Mouse (Mus musculus) neural tube, embryonic 12.5 days (tissue): ENCODE data around the gene Bmp6. TPM values are rescaled to one million over a fixed set of nuclear protein-coding genes. Genes with fewer than 3 reads are reported as not detected.

Source experiments
- ATAC-seq: fragments of 200-750 bp; cut with Nextera tagmentation; 2 replicates; pipeline ENCODE4 v1.8.0; 2017; ENCODE audit warnings: low read depth, mild to moderate bottlenecking, moderate TSS enrichment, moderate library complexity; ENCODE audit not compliant: low FRiP score
- H3K27ac ChIP-seq: fragments of 300-500 bp; sonication (generic); 2 replicates; pipeline ENCODE4 v1.5.1; 2016
- H3K27me3 ChIP-seq: fragments of 300-500 bp; sonication (generic); replicated peaks from 2 replicates; pipeline ENCODE4 v1.6.1; 2016; ENCODE audit warnings: mild to moderate bottlenecking
- H3K36me3 ChIP-seq: fragments of 300-500 bp; sonication (generic); 2 replicates; pipeline ENCODE4 v1.6.1; 2016; ENCODE audit warnings: mild to moderate bottlenecking
- H3K4me1 ChIP-seq: fragments of 300-500 bp; sonication (generic); 2 replicates; pipeline ENCODE4 v1.6.1; 2016
- H3K4me2 ChIP-seq: fragments of 300-500 bp; sonication (generic); replicated peaks from 2 replicates; pipeline ENCODE4 v1.6.1; 2016; ENCODE audit warnings: mild to moderate bottlenecking
- H3K4me3 ChIP-seq: fragments of 300-500 bp; sonication (generic); 2 replicates; pipeline ENCODE4 v1.5.1; 2016
- H3K9ac ChIP-seq: fragments of 300-500 bp; sonication (generic); 2 replicates; pipeline ENCODE4 v1.6.1; 2016; ENCODE audit warnings: mild to moderate bottlenecking
- H3K9me3 ChIP-seq: fragments of 300-500 bp; sonication (generic); 2 replicates; pipeline ENCODE4 v1.6.1; 2016; ENCODE audit warnings: mild to moderate bottlenecking
- WGBS: fragments of 180-500 bp; shearing (Covaris S2); methylation state at CpG from one replicate; pipeline ENCODE4 v1.1.7; 2016; 5-methylcytosine and 5-hydroxymethylcytosine counted together
- polyA plus RNA-seq: library from polyadenylated mRNA; unstranded; fragments of >200 nt; fragmentation: Nextera tagmentation; extraction: Ambion mirVana; gene quantifications from 2 replicates; pipeline ENCODE4 v1.2.1, GENCODE M21; 2016

Gene Bmp6
- polyA plus RNA-seq, 1 experiment from 2014 or later = 2.6 TPM

GRCm38 (mm10) chr13:38526116-38526515, 181.2 kb downstream of the Bmp6 start:
- Histone ChIP-seq H3K36me3 (peaks cover 22% of the 10 kb centered on the region), H3K9ac (no peak overlapping the region), H3K9me3 (no peaks in the 10 kb centered on the region), H3K27ac (no peak overlapping the region), H3K27me3 (no peaks in the 10 kb centered on the region), H3K4me2 (peak overlapping the region; percentile 69), H3K4me3 (no peak overlapping the region), H3K4me1 (peaks cover 14% of the 10 kb centered on the region)
- WGBS = 80% methylated on average over 2 of the region's 2 CpGs
- ATAC-seq = no peak

GRCm38 (mm10) chr13:38527041-38527796, 182.3 kb downstream of the Bmp6 start:
- Histone ChIP-seq H3K4me3 (peak overlapping the region; percentile 80), H3K9me3 (no peaks in the 10 kb centered on the region), H3K36me3 (peaks cover 11% of the 10 kb centered on the region), H3K27ac (peak overlapping the region; percentile 5; the same call in 1 of the 2 replicates), H3K27me3 (no peaks in the 10 kb centered on the region), H3K9ac (peak overlapping the region; percentile 72), H3K4me1 (peaks cover 14% of the 10 kb centered on the region), H3K4me2 (peak overlapping the region; percentile 69)
- WGBS = 12% methylated on average over 15 of the region's 15 CpGs
- peak; percentile 17 for ATAC-seq

GRCm38 (mm10) chr13:38527797-38528650, 183.1 kb downstream of the Bmp6 start:
- under 1% methylated on average over 87 of the region's 87 CpGs for WGBS
- Histone ChIP-seq H3K36me3 (peaks cover 4% of the 10 kb centered on the region), H3K9me3 (no peaks in the 10 kb centered on the region), H3K4me3 (peak overlapping the region; percentile 80), H3K27ac (peak overlapping the region; percentile 5; the same call in 1 of the 2 replicates), H3K27me3 (no peaks in the 10 kb centered on the region), H3K4me1 (peaks cover 14% of the 10 kb centered on the region), H3K9ac (peak overlapping the region; percentile 72), H3K4me2 (peak overlapping the region; percentile 69)
- peak; percentile 94 for ATAC-seq

GRCm38 (mm10) chr13:38528687-38529294, 183.9 kb downstream of the Bmp6 start, which contains the start of gene Txndc5:
Gene Txndc5 (minus strand): TSS chr13:38528824.
- Histone ChIP-seq H3K27ac (peak within 1 kb of the TSS; percentile 5; the same call in 1 of the 2 replicates), H3K4me3 (peak within 1 kb of the TSS; percentile 80), H3K4me2 (peak within 1 kb of the TSS; percentile 69), H3K9me3 (no peaks in the 10 kb centered on the region), H3K4me1 (peaks cover 14% of the 10 kb centered on the region), H3K27me3 (no peaks in the 10 kb centered on the region), H3K9ac (peak within 1 kb of the TSS; percentile 72), H3K36me3 (no peaks in the 10 kb centered on the region)
- ATAC-seq = 0 out of 2 replicates have a peak, but pooled peaks have one; percentile 3
- WGBS = 60% methylated on average over 9 of the region's 9 CpGs

GRCm38 (mm10) chr13:38529576-38529975, 184.7 kb downstream of the Bmp6 start:
- no peak for ATAC-seq
- no peaks in the 10 kb centered on the region for H3K9me3 ChIP-seq
- H3K27me3 ChIP-seq = no peaks in the 10 kb centered on the region
- no peak overlapping the region for H3K4me2 ChIP-seq
- H3K36me3 ChIP-seq = no peaks in the 10 kb centered on the region
- 93% methylated on average over 6 of the region's 6 CpGs for WGBS
- H3K4me1 ChIP-seq = peaks cover 14% of the 10 kb centered on the region
- no peak overlapping the region for H3K9ac ChIP-seq
- no peak overlapping the region for H3K27ac ChIP-seq
- no peak overlapping the region for H3K4me3 ChIP-seq

GRCm38 (mm10) chr13:38531498-38531897, 186.6 kb downstream of the Bmp6 start:
- H3K4me2 ChIP-seq = no peak overlapping the region
- no peaks in the 10 kb centered on the region for H3K9me3 ChIP-seq
- WGBS = 92% methylated on average over 4 of the region's 4 CpGs
- H3K4me3 ChIP-seq = no peak overlapping the region
- ATAC-seq = no peak
- H3K27me3 ChIP-seq = no peaks in the 10 kb centered on the region
- H3K4me1 ChIP-seq = peaks cover 9% of the 10 kb centered on the region
- H3K9ac ChIP-seq = no peak overlapping the region
- no peak overlapping the region for H3K27ac ChIP-seq
- H3K36me3 ChIP-seq = no peaks in the 10 kb centered on the region

- Histone ChIP-seq H3K9ac (no peak overlapping the region), H3K4me3 (no peak overlapping the region)
Observed at GRCm38 (mm10) chr13:38533461-38533860, 188.6 kb downstream of the Bmp6 start.

GRCm38 (mm10) chr13:38534016-38534415, 189.1 kb downstream of the Bmp6 start:
- Histone ChIP-seq H3K4me2 (no peak overlapping the region), H3K9ac (no peak overlapping the region), H3K4me3 (no peak overlapping the region), H3K27me3 (no peaks in the 10 kb centered on the region), H3K4me1 (no peaks in the 10 kb centered on the region), H3K27ac (no peak overlapping the region), H3K36me3 (no peaks in the 10 kb centered on the region), H3K9me3 (no peaks in the 10 kb centered on the region)
- WGBS = 68% methylated on average over 6 of the region's 6 CpGs
- no peak for ATAC-seq

More at GRCm38 (mm10) chr13:38533461-38533860, 188.6 kb downstream of the Bmp6 start:
- no peak overlapping the region for H3K27ac ChIP-seq
- H3K9me3 ChIP-seq = no peaks in the 10 kb centered on the region
- no peaks in the 10 kb centered on the region for H3K27me3 ChIP-seq
- WGBS = 87% methylated on average over 10 of the region's 10 CpGs
- ATAC-seq = no peak
- H3K4me2 ChIP-seq = no peak overlapping the region
- H3K4me1 ChIP-seq = no peaks in the 10 kb centered on the region
- no peaks in the 10 kb centered on the region for H3K36me3 ChIP-seq

- H3K4me1 ChIP-seq = no peaks in the 10 kb centered on the region
- WGBS = 85% methylated on average over 6 of the region's 6 CpGs
- H3K4me3 ChIP-seq = no peak overlapping the region
- no peaks in the 10 kb centered on the region for H3K9me3 ChIP-seq
- H3K27ac ChIP-seq = no peak overlapping the region
- H3K9ac ChIP-seq = no peak overlapping the region
- ATAC-seq = no peak
- no peaks in the 10 kb centered on the region for H3K36me3 ChIP-seq
- H3K27me3 ChIP-seq = no peaks in the 10 kb centered on the region
- H3K4me2 ChIP-seq = no peak overlapping the region
Observed at GRCm38 (mm10) chr13:38534731-38535130, 189.8 kb downstream of the Bmp6 start.

- Histone ChIP-seq H3K36me3 (no peaks in the 10 kb centered on the region), H3K27ac (no peak overlapping the region), H3K9ac (no peak overlapping the region), H3K4me2 (no peak overlapping the region), H3K27me3 (no peaks in the 10 kb centered on the region), H3K4me1 (no peaks in the 10 kb centered on the region), H3K4me3 (no peak overlapping the region), H3K9me3 (no peaks in the 10 kb centered on the region)
- no peak for ATAC-seq
Observed at GRCm38 (mm10) chr13:38537521-38537920, 192.6 kb downstream of the Bmp6 start.

GRCm38 (mm10) chr13:38539192-38539900, 194.4 kb downstream of the Bmp6 start:
- no peaks in the 10 kb centered on the region for H3K9me3 ChIP-seq
- H3K27me3 ChIP-seq = no peaks in the 10 kb centered on the region
- no peak overlapping the region for H3K4me2 ChIP-seq
- 91% methylated on average over 7 of the region's 7 CpGs for whole genome bisulfite sequencing
- H3K27ac ChIP-seq = no peak overlapping the region
- ATAC-seq = no peak
- H3K4me1 ChIP-seq = no peaks in the 10 kb centered on the region
- no peaks in the 10 kb centered on the region for H3K36me3 ChIP-seq
- H3K4me3 ChIP-seq = no peak overlapping the region
- H3K9ac ChIP-seq = no peak overlapping the region
